Mouse (Mus musculus): ENCODE results near the gene Nanp. TPM values are rescaled to one million over a fixed set of nuclear protein-coding genes. Genes with fewer than 3 reads are reported as not detected.
A peak's percentile ranks its signal among the peaks of the same experiment; 100 is the strongest.

Nanp gene
- polyA plus RNA-seq, 1 experiment from 2014 or later: 49.2 TPM

GRCm38 (mm10) chr2:151009515-151010085 lies 29.6 kb downstream of the Nanp start:
- Histone ChIP-seq H3K4me3 (ENCODE audit: low read depth, low read length) (peak overlapping the region; percentile 72), H3K27me3 (ENCODE audit: insufficient read depth, low read length) (peaks cover 5% of the 10 kb centered on the region; the same call in 1 of the 2 replicates), H3K27ac (ENCODE audit: low read depth) (peak overlapping the region; percentile 53), H3K9ac (replicated peaks) (peak overlapping the region; percentile 78; the same call in 1 of the 2 replicates), H3K4me2 (ENCODE audit: low read depth, low read length) (peak overlapping the region; percentile 83), H3K4me1 (ENCODE audit: insufficient read depth) (peaks cover 18% of the 10 kb centered on the region), H3K36me3 (replicated peaks; ENCODE audit: insufficient read depth, low read length) (no peaks in the 10 kb centered on the region), H3K9me3 (ENCODE audit: low read length) (no peaks in the 10 kb centered on the region)
- DNase-seq: no peak
- TF ChIP-seq EP300 (IDR thresholded peaks at IDR 0.05; ENCODE audit: low read depth) (no peak), CTCF (IDR thresholded peaks at IDR 0.05; ENCODE audit: low read depth) (no peak)
- peak; percentile 39 for ATAC-seq
- WGBS (ENCODE audit: insufficient replicate concordance): 73% methylated on average over 1 of the region's 1 CpGs

GRCm38 (mm10) chr2:151008939-151009509 lies 30.2 kb downstream of the Nanp start:
- Histone ChIP-seq H3K4me1 (ENCODE audit: insufficient read depth) (peaks cover 23% of the 10 kb centered on the region), H3K4me3 (ENCODE audit: low read depth, low read length) (peak overlapping the region; percentile 72), H3K36me3 (replicated peaks; ENCODE audit: insufficient read depth, low read length) (no peaks in the 10 kb centered on the region), H3K4me2 (ENCODE audit: low read depth, low read length) (peak overlapping the region; percentile 83), H3K27ac (ENCODE audit: low read depth) (peak overlapping the region; percentile 53), H3K9ac (replicated peaks) (peak overlapping the region; percentile 78), H3K27me3 (ENCODE audit: insufficient read depth, low read length) (peaks cover 5% of the 10 kb centered on the region; the same call in 1 of the 2 replicates), H3K9me3 (ENCODE audit: low read length) (no peaks in the 10 kb centered on the region)
- ATAC-seq (peak; percentile 91), DNase-seq (peak; percentile 93)
- TF ChIP-seq CTCF (IDR thresholded peaks at IDR 0.05; ENCODE audit: low read depth) (no peak), EP300 (IDR thresholded peaks at IDR 0.05; ENCODE audit: low read depth) (no peak)
- 1% methylated on average over 45 of the region's 57 CpGs for WGBS (ENCODE audit: insufficient replicate concordance)

GRCm38 (mm10) chr2:151008517-151008932 lies 30.7 kb downstream of the Nanp start:
- Histone ChIP-seq H3K4me2 (ENCODE audit: low read depth, low read length) (peak overlapping the region; percentile 83), H3K9ac (replicated peaks) (peak overlapping the region; percentile 78), H3K4me3 (ENCODE audit: low read depth, low read length) (peak overlapping the region; percentile 72), H3K27me3 (ENCODE audit: insufficient read depth, low read length) (peaks cover 5% of the 10 kb centered on the region; the same call in 1 of the 2 replicates), H3K27ac (ENCODE audit: low read depth) (peak overlapping the region; percentile 46; the same call in 1 of the 2 replicates), H3K9me3 (ENCODE audit: low read length) (no peaks in the 10 kb centered on the region), H3K36me3 (replicated peaks; ENCODE audit: insufficient read depth, low read length) (no peaks in the 10 kb centered on the region), H3K4me1 (ENCODE audit: insufficient read depth) (peaks cover 28% of the 10 kb centered on the region)
- TF ChIP-seq CTCF (IDR thresholded peaks at IDR 0.05; ENCODE audit: low read depth): no peak
- TF ChIP-seq EP300 (IDR thresholded peaks at IDR 0.05; ENCODE audit: low read depth): no peak
- ATAC-seq (peak; percentile 15), DNase-seq (no peak)
- WGBS (ENCODE audit: insufficient replicate concordance): under 1% methylated on average over 21 of the region's 21 CpGs

DNA sequence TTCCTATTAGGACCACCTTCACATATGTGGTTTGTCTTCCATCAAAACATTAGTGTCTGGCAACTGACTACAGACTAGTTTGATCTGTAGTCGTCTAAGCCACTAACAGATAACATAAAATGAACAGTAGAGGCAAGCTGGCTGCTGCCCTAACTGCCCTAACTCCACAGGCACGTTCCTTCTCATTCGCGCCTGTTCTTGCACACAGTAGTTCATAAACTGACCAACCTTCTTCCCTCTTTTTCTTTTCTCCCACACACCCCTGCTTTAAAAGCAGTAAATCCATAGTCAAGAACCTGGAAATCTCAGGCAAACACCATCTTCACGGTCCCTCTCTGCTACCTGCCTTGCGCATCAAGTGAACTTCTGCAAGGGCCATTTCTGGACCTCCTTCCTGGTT lies 31.2 kb downstream of the Nanp start:
- Histone ChIP-seq H3K4me2 (ENCODE audit: low read depth, low read length) (peak overlapping the region; percentile 83), H3K36me3 (replicated peaks; ENCODE audit: insufficient read depth, low read length) (no peaks in the 10 kb centered on the region), H3K4me1 (ENCODE audit: insufficient read depth) (peaks cover 28% of the 10 kb centered on the region), H3K27ac (ENCODE audit: low read depth) (no peak overlapping the region), H3K27me3 (ENCODE audit: insufficient read depth, low read length) (peaks cover 5% of the 10 kb centered on the region; the same call in 1 of the 2 replicates), H3K4me3 (ENCODE audit: low read depth, low read length) (peak overlapping the region; percentile 72), H3K9me3 (ENCODE audit: low read length) (no peaks in the 10 kb centered on the region), H3K9ac (replicated peaks) (peak overlapping the region; percentile 78)
- 41% methylated on average over 6 of the region's 6 CpGs for whole genome bisulfite sequencing (ENCODE audit: insufficient replicate concordance)
- no peak for DNase-seq
- ATAC-seq: no peak
- TF ChIP-seq EP300 (IDR thresholded peaks at IDR 0.05; ENCODE audit: low read depth) (no peak), CTCF (IDR thresholded peaks at IDR 0.05; ENCODE audit: low read depth) (no peak)

GRCm38 (mm10) chr2:151006281-151006945 lies 32.8 kb downstream of the Nanp start:
- no peaks in the 10 kb centered on the region for H3K9me3 ChIP-seq (ENCODE audit: low read length)
- no peaks in the 10 kb centered on the region for H3K36me3 ChIP-seq (replicated peaks; ENCODE audit: insufficient read depth, low read length)
- 76% methylated on average over 5 of the region's 5 CpGs for WGBS (ENCODE audit: insufficient replicate concordance)
- no peak overlapping the region for H3K9ac ChIP-seq (replicated peaks)
- H3K4me2 ChIP-seq (ENCODE audit: low read depth, low read length): no peak overlapping the region
- no peak overlapping the region for H3K4me3 ChIP-seq (ENCODE audit: low read depth, low read length)
- ATAC-seq: no peak
- TF ChIP-seq EP300 (IDR thresholded peaks at IDR 0.05; ENCODE audit: low read depth) (no peak), CTCF (IDR thresholded peaks at IDR 0.05; ENCODE audit: low read depth) (no peak)
- H3K27me3 ChIP-seq (ENCODE audit: insufficient read depth, low read length): peaks cover 5% of the 10 kb centered on the region; the same call in 1 of the 2 replicates
- H3K4me1 ChIP-seq (ENCODE audit: insufficient read depth): peaks cover 28% of the 10 kb centered on the region
- no peak overlapping the region for H3K27ac ChIP-seq (ENCODE audit: low read depth)
- DNase-seq: no peak

DNA sequence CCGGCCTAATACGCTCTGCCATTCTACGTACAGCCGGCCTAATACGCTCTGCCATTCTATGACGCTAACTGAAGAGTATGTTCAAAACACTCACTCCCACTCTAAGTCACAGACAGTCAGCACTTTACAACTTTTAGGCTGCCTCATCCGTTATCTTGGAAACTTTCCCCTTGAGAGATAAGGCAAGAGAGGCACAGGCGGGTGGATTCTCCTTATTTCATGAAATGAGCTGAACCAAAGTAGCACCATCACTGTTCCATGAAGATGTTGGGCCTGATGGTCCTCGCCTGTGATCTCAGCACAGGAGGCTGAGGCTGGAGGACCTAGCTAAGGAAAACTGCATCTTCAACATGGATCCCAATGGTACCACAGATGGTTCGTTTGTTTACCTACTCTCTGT lies 34.8 kb downstream of the Nanp start:
- WGBS (ENCODE audit: insufficient replicate concordance): 79% methylated on average over 10 of the region's 10 CpGs
- Histone ChIP-seq H3K4me2 (ENCODE audit: low read depth, low read length) (peak overlapping the region; percentile 45), H3K4me1 (ENCODE audit: insufficient read depth) (peaks cover 16% of the 10 kb centered on the region), H3K27ac (ENCODE audit: low read depth) (no peak overlapping the region), H3K4me3 (ENCODE audit: low read depth, low read length) (no peak overlapping the region), H3K9me3 (ENCODE audit: low read length) (no peaks in the 10 kb centered on the region), H3K9ac (replicated peaks) (no peak overlapping the region), H3K27me3 (ENCODE audit: insufficient read depth, low read length) (peaks cover 5% of the 10 kb centered on the region; the same call in 1 of the 2 replicates), H3K36me3 (replicated peaks; ENCODE audit: insufficient read depth, low read length) (no peaks in the 10 kb centered on the region)
- ATAC-seq (no peak), DNase-seq (no peak)
- TF ChIP-seq EP300 (IDR thresholded peaks at IDR 0.05; ENCODE audit: low read depth) (no peak), CTCF (IDR thresholded peaks at IDR 0.05; ENCODE audit: low read depth) (no peak)
